Mouse (Mus musculus) heart, embryonic 14.5 days (tissue): ENCODE measurements around the gene Dnajc27. TPM values are rescaled to one million over a fixed set of nuclear protein-coding genes. Genes with fewer than 3 reads are reported as not detected.

Experiments
- polyA plus RNA-seq: library from polyadenylated mRNA; unstranded; fragments of >200 nt; fragmentation: Nextera tagmentation; extraction: Ambion mirVana; gene quantifications from 2 replicates; pipeline ENCODE4 v1.2.1, GENCODE M21; 2014

Gene Dnajc27
- polyA plus RNA-seq, 1 experiment from 2014 or later: 7.8 TPM

Other genes starting within 250 kb of the Dnajc27 start
- 1.5 and 2.5 TPM in 2 replicates for gene Pomc, start 127.6 kb upstream of the Dnajc27 start, polyA plus RNA-seq
- 4.4 and 5.6 TPM in 2 replicates for gene Efr3b, start 43.7 kb upstream of the Dnajc27 start, polyA plus RNA-seq
- gene Adcy3, start 50.5 kb downstream of the Dnajc27 start, polyA plus RNA-seq: 4.2 and 4.8 TPM in 2 replicates
- 6.8 and 7.6 TPM in 2 replicates for gene Ptrhd1, start 151.4 kb downstream of the Dnajc27 start, polyA plus RNA-seq
- gene Cenpo, start 151.7 kb downstream of the Dnajc27 start, polyA plus RNA-seq: 7.3 and 8.1 TPM in 2 replicates